Mouse (Mus musculus): Measurements from ENCODE around the gene Arcn1. TPM values are rescaled to one million over a fixed set of nuclear protein-coding genes. Genes with fewer than 3 reads are reported as not detected.

Arcn1 gene
- polyA plus RNA-seq (2016; fragmentation: Nextera tagmentation; extraction: Ambion mirVana), result 172 and 193 TPM in 2 replicates

DNA sequence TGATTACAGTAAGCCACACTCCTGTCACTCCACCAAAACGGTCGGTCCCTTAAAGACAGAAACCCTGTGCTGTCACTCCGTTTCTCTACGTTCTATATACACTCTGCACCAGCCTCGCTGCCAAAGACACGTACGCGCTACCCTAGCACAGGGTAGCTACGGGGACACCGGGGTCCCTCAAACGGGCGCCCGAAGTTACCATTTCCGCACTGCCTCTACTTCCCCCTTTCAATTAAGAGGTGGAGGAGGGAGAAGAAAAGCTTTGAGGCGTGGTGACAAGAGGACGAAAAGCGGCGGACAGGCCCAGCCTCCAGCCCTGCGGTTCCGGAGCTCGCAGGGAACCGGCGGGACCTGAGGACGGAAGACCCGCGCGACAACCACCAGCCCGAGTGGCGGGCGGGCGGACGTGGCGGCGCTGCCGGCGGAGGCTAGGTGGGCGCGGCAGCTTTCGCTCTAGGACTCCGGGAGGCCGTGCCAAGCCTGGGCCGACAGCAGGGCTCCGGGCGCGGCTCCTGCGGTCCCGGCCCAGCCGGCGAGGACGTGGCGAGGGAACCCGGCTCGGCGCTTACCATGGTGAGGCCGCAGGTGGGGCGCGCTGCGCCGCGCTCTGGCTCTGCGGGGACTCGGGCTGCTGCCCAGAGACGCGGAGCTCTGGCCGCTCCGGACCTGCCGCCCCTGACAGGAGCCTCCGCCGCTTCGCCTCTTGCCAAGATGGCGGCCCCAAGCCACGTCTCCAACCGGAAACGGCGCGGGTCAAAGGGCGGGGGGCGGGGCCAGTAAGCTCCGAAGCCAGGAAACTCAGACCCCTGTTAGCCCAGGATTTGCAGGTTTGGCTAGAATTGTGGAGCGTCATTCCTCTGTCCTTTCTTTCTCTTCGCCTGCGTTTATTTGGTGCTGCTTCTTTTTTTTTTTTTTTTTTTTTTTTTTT is at the start of gene Arcn1, which contains the start of gene Ift46:
TSS of gene Arcn1 (minus strand) at position 745 of the 928 bp plus-strand sequence.
TSS of gene Ift46 (plus strand) at position 808 of the 928 bp plus-strand sequence.
- Histone ChIP-seq H3K27ac (peak within 1 kb of the TSS; percentile 93), H3K4me3 (peak within 1 kb of the TSS; percentile 83), H3K4me1 (peaks cover 11% of the 10 kb centered on the region), H3K27me3 (ENCODE audit: low read depth, poor library complexity, severe bottlenecking) (no peaks in the 10 kb centered on the region), H3K36me3 (peaks cover 2% of the 10 kb centered on the region; the same call in 1 of the 2 replicates), H3K9me3 (replicated peaks) (no peaks in the 10 kb centered on the region)
- peak; percentile 95 for DNase-seq (ENCODE audit: low spot score)
- under 1% methylated on average over 67 of the region's 82 CpGs for WGBS

DNA sequence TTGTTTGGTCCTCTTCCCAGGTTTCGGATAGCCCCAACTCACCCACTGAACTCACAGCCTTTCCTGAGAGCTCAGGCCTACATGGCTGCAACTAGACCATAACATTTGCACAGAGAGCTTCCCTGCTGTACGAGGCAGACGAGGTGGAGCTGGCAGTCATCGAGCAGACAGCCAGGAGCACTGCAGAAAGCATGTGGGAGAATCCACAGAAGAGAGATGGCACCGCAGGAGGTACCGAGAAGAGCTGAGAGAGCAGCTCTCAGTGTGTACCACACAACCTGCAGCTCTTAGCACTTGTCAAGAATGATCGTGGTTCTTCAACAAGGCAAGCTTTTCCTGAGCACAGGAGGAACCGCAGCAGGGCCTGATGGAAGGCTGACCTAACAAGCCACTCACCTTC is 46.5 kb upstream of the Arcn1 start:
- H3K27ac ChIP-seq, result no peak overlapping the region
- 93% methylated on average over 8 of the region's 8 CpGs for WGBS
- H3K4me3 ChIP-seq, result no peak overlapping the region
- H3K27me3 ChIP-seq (ENCODE audit: low read depth, poor library complexity, severe bottlenecking), result no peaks in the 10 kb centered on the region
- H3K4me1 ChIP-seq, result no peaks in the 10 kb centered on the region
- no peaks in the 10 kb centered on the region for H3K9me3 ChIP-seq (replicated peaks)
- peaks cover 99% of the 10 kb centered on the region for H3K36me3 ChIP-seq
- no peak for DNase-seq (ENCODE audit: low spot score)

DNA sequence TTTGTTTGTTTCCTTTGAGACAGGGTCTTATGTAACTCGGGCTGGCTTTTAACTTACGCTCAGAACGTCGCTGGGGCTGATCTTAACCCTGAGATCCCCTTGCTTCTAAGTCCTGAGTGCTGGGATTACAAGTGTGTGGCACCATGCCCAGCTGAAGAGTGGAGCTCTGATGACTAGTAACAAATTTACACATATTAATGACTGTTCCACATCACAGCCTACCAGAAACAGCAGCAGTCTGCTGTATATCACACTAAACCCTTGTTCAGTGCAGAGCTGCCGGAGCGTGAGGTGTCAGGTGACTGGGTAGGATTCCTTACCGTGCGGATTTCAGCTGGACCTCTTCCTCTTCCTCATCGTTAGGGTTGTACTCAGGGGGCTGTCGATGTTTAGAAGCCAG is 42.7 kb upstream of the Arcn1 start:
- Histone ChIP-seq H3K9me3 (replicated peaks) (no peaks in the 10 kb centered on the region), H3K36me3 (peaks cover 99% of the 10 kb centered on the region), H3K4me1 (no peaks in the 10 kb centered on the region), H3K4me3 (no peak overlapping the region), H3K27ac (no peak overlapping the region), H3K27me3 (ENCODE audit: low read depth, poor library complexity, severe bottlenecking) (no peaks in the 10 kb centered on the region)
- WGBS, result 93% methylated on average over 10 of the region's 10 CpGs
- DNase-seq (ENCODE audit: low spot score), result no peak

DNA sequence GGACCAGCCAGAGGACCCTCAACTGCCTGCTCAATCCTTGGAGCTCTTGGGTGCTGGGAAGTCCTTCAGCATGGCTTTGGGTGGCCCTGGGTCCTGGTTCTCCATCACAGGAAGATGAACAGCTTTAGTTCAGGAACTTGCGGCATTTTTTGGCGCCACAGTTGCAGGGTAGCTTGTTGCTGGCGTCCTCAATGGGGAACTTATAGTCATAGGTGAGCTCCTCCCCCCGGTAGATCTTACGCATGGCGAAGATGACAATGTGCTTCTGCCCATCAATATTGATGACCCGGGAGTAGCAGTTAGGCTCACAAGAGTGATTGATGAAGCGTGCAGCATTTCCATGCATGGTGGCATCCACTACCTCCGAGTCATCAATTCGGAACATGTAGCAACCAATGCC is 40.1 kb upstream of the Arcn1 start:
- H3K27ac ChIP-seq, result no peak overlapping the region
- H3K27me3 ChIP-seq (ENCODE audit: low read depth, poor library complexity, severe bottlenecking), result no peaks in the 10 kb centered on the region
- no peaks in the 10 kb centered on the region for H3K4me1 ChIP-seq
- H3K9me3 ChIP-seq (replicated peaks), result no peaks in the 10 kb centered on the region
- H3K4me3 ChIP-seq, result no peak overlapping the region
- peaks cover 82% of the 10 kb centered on the region for H3K36me3 ChIP-seq
- DNase-seq (ENCODE audit: low spot score), result no peak
- WGBS, result 97% methylated on average over 10 of the region's 10 CpGs

DNA sequence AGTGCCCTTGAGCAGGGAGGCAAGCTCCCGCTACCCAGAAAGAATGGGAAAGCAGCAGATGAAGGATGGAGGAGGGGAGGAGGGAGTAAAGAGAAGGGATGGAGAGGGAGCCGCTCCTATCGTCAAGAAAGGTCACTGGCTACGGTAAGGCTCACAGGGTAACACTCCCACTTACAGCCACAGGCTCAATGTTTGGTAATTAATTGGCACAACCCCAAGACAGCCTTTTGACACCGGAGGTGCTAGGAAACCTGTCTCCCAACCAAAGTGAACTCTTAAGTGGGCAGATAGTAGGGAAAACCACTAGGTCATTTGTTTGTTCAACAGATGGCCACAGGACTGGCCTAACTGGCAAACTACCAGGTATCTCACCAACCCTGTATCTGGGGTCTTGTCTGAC is 39.5 kb upstream of the Arcn1 start:
- Histone ChIP-seq H3K4me1 (no peaks in the 10 kb centered on the region), H3K9me3 (replicated peaks) (no peaks in the 10 kb centered on the region), H3K27ac (no peak overlapping the region), H3K27me3 (ENCODE audit: low read depth, poor library complexity, severe bottlenecking) (peaks cover under 1% of the 10 kb centered on the region; the same call in 1 of the 2 replicates), H3K4me3 (no peak overlapping the region), H3K36me3 (peaks cover 76% of the 10 kb centered on the region)
- 66% methylated on average over 5 of the region's 5 CpGs for WGBS
- no peak for DNase-seq (ENCODE audit: low spot score)

DNA sequence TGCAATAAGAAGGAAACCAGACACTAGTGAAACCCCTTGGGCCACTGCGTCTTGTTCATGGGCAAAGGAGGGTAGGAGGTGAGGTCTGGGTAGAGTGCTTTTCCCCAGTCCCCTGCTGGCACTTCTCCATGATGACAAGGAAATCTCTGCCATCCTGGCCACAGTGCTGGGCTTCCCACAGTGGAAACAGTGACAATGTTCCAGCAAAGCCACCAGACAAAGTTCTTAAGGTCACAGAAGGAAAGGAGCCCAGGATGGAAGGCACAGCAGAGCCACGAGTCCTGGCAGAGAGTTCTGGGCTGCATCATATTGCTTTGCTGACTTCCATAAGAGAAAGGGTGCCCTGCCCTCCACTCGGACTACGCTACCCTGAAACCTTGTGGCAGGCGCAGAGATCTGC is 37.9 kb upstream of the Arcn1 start:
- no peaks in the 10 kb centered on the region for H3K9me3 ChIP-seq (replicated peaks)
- no peaks in the 10 kb centered on the region for H3K4me1 ChIP-seq
- no peak overlapping the region for H3K27ac ChIP-seq
- DNase-seq (ENCODE audit: low spot score), result no peak
- no peak overlapping the region for H3K4me3 ChIP-seq
- H3K27me3 ChIP-seq (ENCODE audit: low read depth, poor library complexity, severe bottlenecking), result peaks cover 17% of the 10 kb centered on the region
- H3K36me3 ChIP-seq, result peaks cover 60% of the 10 kb centered on the region
- 96% methylated on average over 5 of the region's 5 CpGs for WGBS

DNA sequence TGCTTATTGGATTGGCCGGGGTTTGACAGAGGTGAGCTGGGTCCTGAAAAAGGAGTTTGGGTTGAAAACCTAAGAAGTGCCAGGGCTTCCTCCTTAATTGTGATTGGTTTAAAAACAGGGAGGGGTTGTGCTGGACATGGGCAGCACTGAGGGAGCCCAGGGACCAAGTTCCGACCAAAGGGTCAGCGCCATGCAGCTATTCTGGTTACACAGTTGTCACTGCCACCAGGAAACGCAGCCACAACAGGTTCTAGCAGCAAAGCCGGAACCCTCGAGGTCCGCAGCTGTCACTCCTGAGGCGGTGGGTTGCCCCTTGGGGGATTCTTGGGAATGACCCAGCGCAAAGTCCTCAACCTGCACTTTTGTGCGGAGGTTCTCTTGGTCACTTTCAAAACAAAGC is 37.0 kb upstream of the Arcn1 start:
- H3K36me3 ChIP-seq, result peaks cover 52% of the 10 kb centered on the region
- H3K27ac ChIP-seq, result no peak overlapping the region
- 92% methylated on average over 10 of the region's 10 CpGs for WGBS
- peaks cover 7% of the 10 kb centered on the region for H3K4me1 ChIP-seq
- H3K27me3 ChIP-seq (ENCODE audit: low read depth, poor library complexity, severe bottlenecking), result peaks cover 25% of the 10 kb centered on the region
- H3K9me3 ChIP-seq (replicated peaks), result no peaks in the 10 kb centered on the region
- H3K4me3 ChIP-seq, result no peak overlapping the region
- DNase-seq (ENCODE audit: low spot score), result no peak

DNA sequence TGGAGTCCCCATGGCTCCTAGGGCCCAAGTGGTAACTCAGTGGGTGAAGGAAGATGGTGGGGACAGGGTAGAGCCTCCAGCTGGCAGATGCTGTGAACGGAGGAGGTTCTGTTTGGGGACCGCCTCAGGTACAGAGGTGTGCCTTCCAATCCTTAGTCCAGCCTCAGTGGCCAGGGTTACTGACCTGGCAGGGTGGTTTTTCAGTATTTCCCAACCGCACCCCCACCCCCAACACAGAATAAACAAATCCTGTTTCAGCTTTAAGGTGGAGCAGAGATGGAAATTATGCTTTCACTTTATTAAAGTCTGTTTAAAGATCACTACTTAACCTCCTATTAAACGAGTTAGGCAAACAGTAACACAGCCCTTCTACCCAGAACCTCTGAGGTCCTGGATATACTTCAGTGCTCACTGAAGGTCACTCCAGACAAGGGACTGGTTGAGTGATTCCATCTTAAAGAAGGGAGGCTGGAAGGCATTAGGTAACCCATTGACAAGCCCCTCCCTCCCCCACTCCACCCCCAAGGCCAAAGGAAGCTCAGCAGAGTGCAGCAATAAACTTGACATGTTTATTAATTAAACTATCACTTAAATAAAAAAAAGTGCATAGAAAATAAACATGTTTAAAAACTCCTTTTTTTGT is 35.3 kb upstream of the Arcn1 start, which contains the start of gene Ttc36:
TSS of gene Ttc36 (minus strand) at position 265 of the 643 bp plus-strand sequence.
- Histone ChIP-seq H3K9me3 (replicated peaks) (no peaks in the 10 kb centered on the region), H3K27ac (no peak within 1 kb of the TSS), H3K4me3 (no peak within 1 kb of the TSS), H3K36me3 (peaks cover 34% of the 10 kb centered on the region), H3K27me3 (ENCODE audit: low read depth, poor library complexity, severe bottlenecking) (peaks cover 37% of the 10 kb centered on the region), H3K4me1 (peaks cover 22% of the 10 kb centered on the region)
- no peak for DNase-seq (ENCODE audit: low spot score)
- WGBS, result 82% methylated on average over 4 of the region's 4 CpGs

DNA sequence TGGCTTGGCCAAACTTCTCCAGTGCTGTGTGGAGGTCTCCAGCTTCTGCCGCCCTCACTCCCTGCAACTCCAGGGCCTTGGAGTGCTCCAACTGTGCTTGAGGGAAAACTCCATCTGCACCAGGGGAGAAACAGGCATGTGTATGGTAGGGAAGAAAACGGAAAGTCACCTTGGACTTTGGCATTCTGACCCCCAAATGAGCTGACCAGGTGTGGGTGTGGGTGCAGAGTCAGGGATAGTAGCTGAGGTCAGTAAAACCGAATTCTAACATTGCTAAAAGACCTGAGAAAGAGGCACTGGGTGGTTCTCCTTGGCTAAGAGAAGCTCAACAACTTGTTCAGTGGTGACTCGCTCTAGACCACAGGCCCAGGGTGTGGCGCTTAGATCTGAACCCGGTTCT is 34.0 kb upstream of the Arcn1 start:
- Histone ChIP-seq H3K4me1 (peaks cover 22% of the 10 kb centered on the region), H3K36me3 (peaks cover 22% of the 10 kb centered on the region), H3K4me3 (no peak overlapping the region), H3K27me3 (ENCODE audit: low read depth, poor library complexity, severe bottlenecking) (peaks cover 46% of the 10 kb centered on the region), H3K27ac (no peak overlapping the region), H3K9me3 (replicated peaks) (no peaks in the 10 kb centered on the region)
- DNase-seq (ENCODE audit: low spot score), result no peak
- 79% methylated on average over 6 of the region's 6 CpGs for WGBS

DNA sequence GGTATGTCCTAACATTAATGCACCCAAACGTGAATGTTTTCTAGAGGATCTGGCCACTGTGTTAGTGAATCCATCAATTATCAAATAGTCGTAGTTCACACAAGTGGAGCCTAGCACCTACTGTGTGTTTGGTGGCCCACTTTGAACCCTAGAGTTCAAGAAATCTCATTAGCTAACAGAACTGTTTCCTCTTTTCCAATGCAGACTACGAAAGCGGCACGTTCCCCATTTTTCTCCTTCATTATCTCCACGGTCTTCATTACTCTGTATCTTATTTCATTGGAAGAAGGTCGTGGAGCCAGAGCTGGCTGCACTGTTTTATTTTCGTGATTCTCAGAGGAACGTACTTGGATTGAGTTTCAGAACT is 32.3 kb upstream of the Arcn1 start:
- Histone ChIP-seq H3K4me1 (peaks cover 22% of the 10 kb centered on the region), H3K4me3 (peak overlapping the region; percentile 76), H3K27ac (no peak overlapping the region), H3K36me3 (peaks cover 5% of the 10 kb centered on the region), H3K9me3 (replicated peaks) (no peaks in the 10 kb centered on the region), H3K27me3 (ENCODE audit: low read depth, poor library complexity, severe bottlenecking) (peaks cover 52% of the 10 kb centered on the region)
- 43% methylated on average over 9 of the region's 9 CpGs for WGBS
- DNase-seq (ENCODE audit: low spot score), result no peak

DNA sequence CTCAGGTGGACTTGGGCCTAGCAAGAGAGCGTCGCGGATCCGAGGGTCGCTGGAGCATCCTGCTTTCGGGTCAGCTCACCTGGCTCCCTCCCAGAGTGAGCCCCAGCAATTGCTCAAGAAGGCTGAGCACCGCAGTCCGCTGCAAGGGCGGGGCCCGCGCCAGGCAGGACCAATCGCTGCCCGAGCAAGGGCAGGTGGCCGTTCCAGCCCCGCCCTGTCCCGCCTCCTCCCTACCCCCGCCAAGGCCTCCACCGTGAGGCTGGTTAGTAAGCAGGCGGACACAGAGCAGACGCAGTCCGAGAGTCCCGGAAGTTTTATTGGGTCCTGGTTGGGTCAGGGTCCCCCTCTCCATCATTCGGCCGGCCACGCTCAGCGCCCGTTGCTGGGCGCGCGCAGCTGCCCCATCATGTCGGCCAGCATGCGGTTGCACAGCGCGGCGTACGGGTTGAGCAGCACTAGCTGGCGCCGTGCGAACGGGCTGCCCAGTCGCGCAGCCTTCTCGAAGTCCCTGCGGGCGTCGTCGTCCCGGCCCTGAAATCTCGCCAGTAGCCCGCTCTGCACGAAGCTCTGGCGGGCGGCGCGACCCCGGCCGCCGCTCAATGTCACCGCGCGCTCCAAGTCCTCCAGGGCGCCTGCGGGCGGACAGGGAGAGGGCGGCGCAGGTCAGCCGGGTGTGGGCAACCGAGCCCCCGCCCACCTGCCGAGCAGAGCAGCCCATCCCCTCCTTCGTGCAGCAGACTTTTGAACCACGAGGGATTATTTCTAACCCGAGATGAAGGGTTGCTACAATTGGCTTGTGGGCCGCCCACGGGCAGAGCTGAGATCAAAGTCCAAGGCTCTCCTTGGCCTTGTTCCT is 31.7 kb upstream of the Arcn1 start, which contains the start of gene Tmem25:
TSS of gene Tmem25 (minus strand) at position 206 of the 856 bp plus-strand sequence.
- Histone ChIP-seq H3K9me3 (replicated peaks) (no peaks in the 10 kb centered on the region), H3K27me3 (ENCODE audit: low read depth, poor library complexity, severe bottlenecking) (peaks cover 52% of the 10 kb centered on the region), H3K4me3 (peak within 1 kb of the TSS; percentile 76), H3K4me1 (peaks cover 22% of the 10 kb centered on the region), H3K27ac (peak within 1 kb of the TSS; percentile 83), H3K36me3 (no peaks in the 10 kb centered on the region)
- WGBS, result under 1% methylated on average over 69 of the region's 75 CpGs
- DNase-seq (ENCODE audit: low spot score), result peak; percentile 88

DNA sequence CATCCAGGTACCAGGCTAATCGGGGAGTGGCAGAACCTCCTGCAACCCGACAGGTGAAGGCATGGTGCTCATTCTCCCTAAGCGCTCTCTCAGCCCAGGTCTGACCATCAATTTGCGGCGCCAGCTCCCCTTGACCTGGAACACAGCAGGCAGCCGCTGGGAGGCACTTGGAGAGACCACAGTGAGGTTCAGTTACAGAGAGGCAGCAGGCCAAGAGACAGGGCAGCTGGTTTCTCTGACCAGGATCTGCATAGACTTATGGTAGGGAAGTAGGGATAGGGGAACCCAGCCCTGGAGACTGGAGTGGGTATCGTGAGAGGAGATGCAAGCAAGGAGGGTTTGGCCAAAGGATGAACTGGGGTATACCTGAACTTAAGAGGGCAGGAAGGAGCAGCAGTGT is 30.7 kb upstream of the Arcn1 start:
- DNase-seq (ENCODE audit: low spot score), result no peak
- Histone ChIP-seq H3K4me1 (peaks cover 22% of the 10 kb centered on the region), H3K4me3 (peak overlapping the region; percentile 76), H3K36me3 (no peaks in the 10 kb centered on the region; the same call in 1 of the 2 replicates), H3K9me3 (replicated peaks) (no peaks in the 10 kb centered on the region), H3K27ac (no peak overlapping the region), H3K27me3 (ENCODE audit: low read depth, poor library complexity, severe bottlenecking) (peaks cover 52% of the 10 kb centered on the region)
- WGBS, result 50% methylated on average over 7 of the region's 7 CpGs
